Mouse (Mus musculus) intestine, embryonic 14.5 days (tissue): ENCODE data around the gene Nckap5l. TPM values are rescaled to one million over a fixed set of nuclear protein-coding genes. Genes with fewer than 3 reads are reported as not detected.
"Not testable (repeated sequence)": the region's sequence is repeated elsewhere in the genome, so short reads cannot be mapped to it uniquely, and the experiment has no call there.

Experiments used
- ATAC-seq: fragments of 200-750 bp; cut with Nextera tagmentation; replicated peaks from 2 replicates; pipeline ENCODE4 v1.8.0; 2017; ENCODE audit warnings: low read depth, moderate number of reproducible peaks, moderate TSS enrichment, moderate library complexity; ENCODE audit not compliant: low FRiP score, low TSS enrichment
- DNase-seq: peaks from one replicate; pipeline ENCODE4 v3.0.0-alpha.2; 2018; ENCODE audit warnings: low spot score
- H3K27ac ChIP-seq: fragments of 300-500 bp; sonication (generic); 2 replicates; pipeline ENCODE4 v1.5.1; 2014; ENCODE audit warnings: low read depth, mild to moderate bottlenecking, control low read depth
- H3K27me3 ChIP-seq: fragments of 300-500 bp; sonication (generic); replicated peaks from 2 replicates; pipeline ENCODE4 v1.6.1; 2014; ENCODE audit warnings: low read length, control low read depth; ENCODE audit not compliant: control insufficient read depth, insufficient read depth
- H3K36me3 ChIP-seq: fragments of 300-500 bp; sonication (generic); 2 replicates; pipeline ENCODE4 v1.6.1; 2014; ENCODE audit warnings: low read length, control low read depth; ENCODE audit not compliant: control insufficient read depth, insufficient read depth
- H3K4me1 ChIP-seq: fragments of 300-500 bp; sonication (generic); replicated peaks from 2 replicates; pipeline ENCODE4 v1.6.1; 2014; ENCODE audit warnings: low read length, control low read depth, mixed read lengths; ENCODE audit not compliant: control insufficient read depth, insufficient read depth
- H3K4me2 ChIP-seq: fragments of 300-500 bp; sonication (generic); 2 replicates; pipeline ENCODE4 v1.6.1; 2014; ENCODE audit warnings: low read length
- H3K4me3 ChIP-seq: fragments of 300-500 bp; sonication (generic); 2 replicates; pipeline ENCODE4 v1.5.1; 2014; ENCODE audit warnings: low read depth, low read length, control low read depth, mixed read lengths
- H3K9ac ChIP-seq: fragments of 300-500 bp; sonication (generic); 2 replicates; pipeline ENCODE4 v1.6.1; 2014; ENCODE audit warnings: mild to moderate bottlenecking, low read length
- H3K9me3 ChIP-seq: fragments of 300-500 bp; sonication (generic); 2 replicates; pipeline ENCODE4 v1.6.1; 2016; ENCODE audit warnings: low read length, control low read depth; ENCODE audit not compliant: control insufficient read depth
- WGBS: fragments of 180-500 bp; shearing (Covaris S2); extraction: QIAGEN DNeasy Blood & Tissue Kit; methylation state at CpG from one replicate; pipeline ENCODE4 v1.1.7; 2014; 5-methylcytosine and 5-hydroxymethylcytosine counted together
- polyA plus RNA-seq: library from polyadenylated mRNA; unstranded; fragments of >200 nt; fragmentation: Nextera tagmentation; extraction: Ambion mirVana; gene quantifications from 2 replicates; pipeline ENCODE4 v1.2.1, GENCODE M21; 2014

Nckap5l gene
- polyA plus RNA-seq, 1 experiment from 2014 or later: 9.3 TPM

DNA sequence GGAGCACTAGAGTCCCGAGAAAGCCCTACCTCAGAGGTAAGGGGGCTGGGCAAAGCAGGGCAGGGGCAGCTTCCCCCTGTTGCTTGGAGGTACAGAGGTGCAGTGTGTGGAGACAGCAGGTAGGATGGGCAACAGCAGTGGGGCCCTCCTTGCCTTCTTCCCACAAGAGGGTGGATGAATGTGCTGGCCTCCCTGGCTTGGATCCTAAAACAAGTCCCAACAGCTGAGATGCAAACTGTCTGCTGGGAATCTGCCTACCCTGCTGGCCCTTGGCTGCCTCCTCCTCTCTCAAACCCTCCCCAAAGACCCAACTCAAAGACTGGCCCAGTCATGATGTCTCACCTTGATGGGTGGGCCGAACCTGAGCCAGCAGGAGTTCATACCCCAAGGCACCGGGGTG is 2.1 kb downstream of the Nckap5l start:
- WGBS: 89% methylated on average over 3 of the region's 3 CpGs
- Histone ChIP-seq H3K4me3 (no peak overlapping the region), H3K4me2 (no peak overlapping the region), H3K27me3 (no peaks in the 10 kb centered on the region), H3K4me1 (peaks cover 22% of the 10 kb centered on the region), H3K9me3 (no peaks in the 10 kb centered on the region), H3K36me3 (peaks cover 11% of the 10 kb centered on the region; the same call in 1 of the 2 replicates), H3K27ac (no peak overlapping the region), H3K9ac (no peak overlapping the region)
- ATAC-seq (no peak), DNase-seq (no peak)

GRCm38 (mm10) chr15:99454585-99455279 is 2.8 kb downstream of the Nckap5l start:
- no peaks in the 10 kb centered on the region for H3K9me3 ChIP-seq
- ATAC-seq (no peak), DNase-seq (no peak)
- H3K4me1 ChIP-seq: peaks cover 26% of the 10 kb centered on the region
- H3K4me2 ChIP-seq: no peak overlapping the region
- WGBS: 87% methylated on average over 7 of the region's 7 CpGs
- no peak overlapping the region for H3K27ac ChIP-seq
- no peak overlapping the region for H3K9ac ChIP-seq
- peaks cover 11% of the 10 kb centered on the region; the same call in 1 of the 2 replicates for H3K36me3 ChIP-seq
- H3K27me3 ChIP-seq: no peaks in the 10 kb centered on the region
- H3K4me3 ChIP-seq: no peak overlapping the region

DNA sequence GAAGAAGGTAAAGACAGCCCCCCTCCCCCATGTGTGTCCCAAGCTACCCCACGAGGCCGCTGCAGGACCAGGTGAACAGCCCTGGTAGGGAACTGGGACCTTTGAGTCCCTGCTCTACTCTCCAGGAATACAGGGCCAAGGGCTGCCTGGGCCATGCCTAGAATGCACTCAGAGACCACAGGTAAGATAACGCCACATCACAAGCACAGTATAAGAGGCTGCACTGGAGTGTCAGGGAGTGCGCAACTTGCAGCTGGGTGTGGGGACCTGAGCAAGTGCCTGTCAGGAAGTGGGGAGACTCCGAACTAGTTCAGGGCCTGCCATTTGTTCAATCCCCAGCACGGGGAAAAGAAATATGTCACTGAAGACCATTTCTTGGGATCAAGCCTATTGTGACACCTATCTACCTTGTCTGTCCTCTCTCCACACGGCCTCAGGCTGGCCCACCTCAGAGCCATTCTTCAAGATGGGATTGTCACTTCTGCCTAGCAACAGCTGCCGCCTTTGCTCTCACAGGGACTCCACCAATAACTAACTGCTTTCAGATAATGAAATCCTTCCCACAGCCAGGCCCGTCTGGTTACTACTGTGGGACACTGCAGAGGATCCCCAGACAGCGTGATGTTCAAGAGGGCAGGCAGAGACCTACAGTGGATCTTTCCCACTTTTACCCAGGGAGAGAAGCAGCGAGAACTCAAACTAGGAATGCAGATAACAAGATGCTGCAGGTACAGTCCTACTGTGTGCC is 4.2 kb downstream of the Nckap5l start:
- peaks cover 11% of the 10 kb centered on the region; the same call in 1 of the 2 replicates for H3K36me3 ChIP-seq
- H3K4me3 ChIP-seq: no peak overlapping the region
- no peak for DNase-seq
- H3K9ac ChIP-seq: no peak overlapping the region
- no peaks in the 10 kb centered on the region for H3K9me3 ChIP-seq
- WGBS: 72% methylated on average over 11 of the region's 11 CpGs
- H3K4me1 ChIP-seq: peaks cover 34% of the 10 kb centered on the region
- no peak overlapping the region for H3K27ac ChIP-seq
- ATAC-seq: no peak
- H3K4me2 ChIP-seq: no peak overlapping the region
- H3K27me3 ChIP-seq: no peaks in the 10 kb centered on the region

DNA sequence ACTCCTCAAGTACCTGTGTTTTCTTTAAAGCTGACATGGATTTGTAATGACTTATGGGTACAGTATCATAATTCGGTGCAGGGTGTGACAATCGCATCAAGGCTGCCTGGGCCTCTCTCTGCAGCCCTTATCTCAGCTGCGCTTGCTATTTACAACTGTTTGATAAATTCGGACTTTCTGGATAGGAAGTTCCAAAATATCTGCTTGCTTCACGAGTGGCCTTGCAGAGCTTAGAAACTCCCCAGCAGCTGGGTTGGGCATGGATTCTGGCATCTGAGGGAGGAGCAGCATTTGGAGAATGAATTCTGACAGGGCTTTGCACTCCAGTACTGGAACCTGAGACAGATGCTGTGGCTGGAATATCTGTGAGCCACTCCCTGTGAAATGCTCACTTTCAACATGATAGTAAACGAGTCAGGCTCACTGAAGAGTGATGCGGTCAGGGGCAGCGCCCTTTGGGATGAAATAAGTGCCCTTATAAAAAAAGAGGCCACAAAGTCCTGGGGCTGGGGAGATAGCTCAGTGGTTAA is 7.7 kb downstream of the Nckap5l start:
- WGBS: 58% methylated on average over 8 of the region's 8 CpGs
- Histone ChIP-seq H3K4me1 (peaks cover 21% of the 10 kb centered on the region), H3K36me3 (peaks cover 11% of the 10 kb centered on the region; the same call in 1 of the 2 replicates), H3K9me3 (no peaks in the 10 kb centered on the region), H3K4me2 (no peak overlapping the region), H3K9ac (no peak overlapping the region), H3K4me3 (no peak overlapping the region), H3K27ac (no peak overlapping the region), H3K27me3 (no peaks in the 10 kb centered on the region)
- no peak for ATAC-seq
- no peak for DNase-seq

DNA sequence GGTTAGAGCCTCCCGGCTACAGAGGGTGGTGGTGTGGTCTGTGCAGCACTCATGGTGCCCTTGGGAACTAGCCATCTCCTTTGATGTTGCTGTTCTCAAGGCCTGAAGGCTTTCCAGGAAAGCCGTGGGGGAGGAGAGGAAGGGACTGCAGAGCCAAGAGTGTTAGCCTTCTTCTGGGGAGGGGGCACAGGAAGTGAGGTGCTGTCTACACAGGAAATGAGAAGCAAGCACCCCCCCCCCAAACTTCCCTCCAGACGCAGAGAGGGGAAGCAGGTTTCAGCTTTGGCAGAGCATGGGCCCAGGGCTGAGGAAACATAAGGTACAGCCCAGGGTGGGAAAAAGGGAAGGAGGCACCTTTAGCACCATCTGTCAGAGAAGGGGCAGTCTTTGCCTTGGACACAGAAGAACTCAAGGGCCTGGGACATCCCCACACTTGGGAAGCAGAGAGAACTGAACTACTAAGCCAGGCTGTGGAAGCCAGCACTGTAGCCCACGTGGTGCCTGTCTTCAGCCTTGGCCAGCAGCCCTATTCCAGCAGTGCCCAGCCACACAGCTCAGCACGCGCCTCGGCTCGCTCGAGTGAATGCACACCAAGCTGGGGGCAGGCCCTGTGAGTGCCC is 8.3 kb downstream of the Nckap5l start:
- no peak overlapping the region for H3K4me2 ChIP-seq
- 64% methylated on average over 9 of the region's 9 CpGs for WGBS
- ATAC-seq (no peak; the same call in 1 of the 2 replicates), DNase-seq (no peak)
- H3K9me3 ChIP-seq: no peaks in the 10 kb centered on the region
- H3K4me1 ChIP-seq: peaks cover 21% of the 10 kb centered on the region
- H3K27me3 ChIP-seq: no peaks in the 10 kb centered on the region
- H3K4me3 ChIP-seq: no peak overlapping the region
- no peak overlapping the region for H3K9ac ChIP-seq
- peaks cover 11% of the 10 kb centered on the region; the same call in 1 of the 2 replicates for H3K36me3 ChIP-seq
- H3K27ac ChIP-seq: no peak overlapping the region

DNA sequence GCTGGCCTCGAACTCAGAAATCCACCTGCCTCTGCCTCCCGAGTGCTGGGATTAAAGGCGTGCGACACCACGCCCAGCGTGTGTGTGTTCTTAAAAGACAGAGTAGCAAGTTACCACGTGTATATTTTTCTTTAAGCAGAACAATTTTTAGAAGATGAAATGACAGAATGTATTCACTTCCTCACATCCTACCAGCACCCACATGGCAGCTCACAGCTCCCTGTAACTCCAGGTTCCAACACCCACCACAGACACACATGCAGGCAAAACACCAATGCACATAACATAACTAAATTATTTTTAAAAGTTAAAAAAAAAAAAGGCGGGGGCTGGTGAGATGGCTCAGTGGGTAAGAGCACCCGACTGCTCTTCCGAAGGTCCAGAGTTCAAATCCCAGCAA is 11.4 kb downstream of the Nckap5l start:
- not testable (repeated sequence) for ATAC-seq, H3K4me2 ChIP-seq, H3K36me3 ChIP-seq, H3K27me3 ChIP-seq, H3K4me3 ChIP-seq, H3K9ac ChIP-seq, H3K9me3 ChIP-seq, DNase-seq, H3K27ac ChIP-seq
- peaks cover 29% of the 10 kb centered on the region for H3K4me1 ChIP-seq
- 90% methylated on average over 10 of the region's 10 CpGs for WGBS

DNA sequence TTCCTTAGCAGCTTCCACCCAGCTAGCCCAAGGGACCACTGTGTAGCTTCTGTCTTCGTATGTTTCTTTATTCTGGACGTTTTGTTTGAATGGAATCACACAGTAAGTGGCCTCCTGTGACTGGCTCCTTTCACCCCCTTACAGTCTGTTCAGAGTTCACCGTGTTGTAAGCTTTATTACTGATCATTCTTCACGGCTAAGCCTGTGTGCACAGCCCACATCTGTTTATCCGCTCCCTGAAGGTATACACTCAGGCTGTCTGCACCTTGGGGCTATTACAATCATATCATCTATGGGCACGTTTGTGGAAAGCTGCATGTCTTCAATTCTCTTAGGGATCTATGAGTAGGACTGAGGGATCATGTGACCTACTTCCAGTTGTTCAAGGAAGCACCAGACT is 12.0 kb downstream of the Nckap5l start:
- ATAC-seq (no peak), DNase-seq (no peak)
- Histone ChIP-seq H3K36me3 (peaks cover 6% of the 10 kb centered on the region; the same call in 1 of the 2 replicates), H3K9me3 (no peaks in the 10 kb centered on the region), H3K9ac (no peak overlapping the region), H3K27ac (no peak overlapping the region), H3K4me1 (peaks cover 34% of the 10 kb centered on the region), H3K27me3 (no peaks in the 10 kb centered on the region), H3K4me2 (no peak overlapping the region), H3K4me3 (no peak overlapping the region)
- WGBS: 52% methylated on average over 6 of the region's 6 CpGs

- Histone ChIP-seq H3K27me3 (no peaks in the 10 kb centered on the region), H3K9me3 (no peaks in the 10 kb centered on the region), H3K4me1 (peaks cover 37% of the 10 kb centered on the region), H3K27ac (0 out of 2 replicates have a peak overlapping the region, but pooled peaks have one; percentile 93), H3K4me2 (no peak overlapping the region), H3K9ac (no peak overlapping the region), H3K36me3 (peaks cover 6% of the 10 kb centered on the region; the same call in 1 of the 2 replicates), H3K4me3 (no peak overlapping the region)
- 75% methylated on average over 7 of the region's 7 CpGs for WGBS
- DNase-seq: no peak
- no peak for ATAC-seq
Observed at GRCm38 (mm10) chr15:99442358-99442757, 15.2 kb downstream of the Nckap5l start.
